Mouse (Mus musculus) hindbrain, embryonic 13.5 days (tissue): Measurements from ENCODE around the gene Arl2. TPM values are rescaled to one million over a fixed set of nuclear protein-coding genes. Genes with fewer than 3 reads are reported as not detected.

ENCODE experiments used
- ATAC-seq: fragments of 200-750 bp; cut with Nextera tagmentation; 2 replicates; pipeline ENCODE4 v1.8.0; 2017; ENCODE audit warnings: moderate TSS enrichment; ENCODE audit not compliant: low FRiP score
- H3K27ac ChIP-seq: fragments of 300-500 bp; sonication (generic); 2 replicates; pipeline ENCODE4 v1.5.1; 2015; ENCODE audit warnings: inconsistent platforms, mild to moderate bottlenecking, moderate library complexity
- H3K27me3 ChIP-seq: fragments of 300-500 bp; sonication (generic); 2 replicates; pipeline ENCODE4 v1.6.1; 2015; ENCODE audit warnings: mild to moderate bottlenecking, inconsistent platforms
- H3K36me3 ChIP-seq: fragments of 300-500 bp; sonication (generic); 2 replicates; pipeline ENCODE4 v1.6.1; 2015; ENCODE audit warnings: mild to moderate bottlenecking, inconsistent platforms
- H3K4me1 ChIP-seq: fragments of 300-500 bp; sonication (generic); replicated peaks from 2 replicates; pipeline ENCODE4 v1.6.1; 2015; ENCODE audit warnings: inconsistent platforms
- H3K4me2 ChIP-seq: fragments of 300-500 bp; sonication (generic); 2 replicates; pipeline ENCODE4 v1.6.1; 2015; ENCODE audit warnings: inconsistent platforms, mild to moderate bottlenecking, moderate library complexity
- H3K4me3 ChIP-seq: fragments of 300-500 bp; sonication (generic); 2 replicates; pipeline ENCODE4 v1.5.1; 2015; ENCODE audit warnings: mild to moderate bottlenecking, inconsistent platforms
- H3K9ac ChIP-seq: fragments of 300-500 bp; sonication (generic); 2 replicates; pipeline ENCODE4 v1.6.1; 2015; ENCODE audit warnings: mild to moderate bottlenecking, inconsistent platforms
- H3K9me3 ChIP-seq: fragments of 300-500 bp; sonication (generic); 2 replicates; pipeline ENCODE4 v1.6.1; 2016; ENCODE audit warnings: inconsistent platforms
- WGBS: fragments of 180-500 bp; shearing (Covaris S2); methylation state at CpG from one replicate; pipeline ENCODE4 v1.1.7; 2015; 5-methylcytosine and 5-hydroxymethylcytosine counted together
- polyA plus RNA-seq: library from polyadenylated mRNA; unstranded; fragments of >200 nt; fragmentation: Nextera tagmentation; extraction: Ambion mirVana; gene quantifications from 2 replicates; pipeline ENCODE4 v1.2.1, GENCODE M21; 2015

The Arl2 gene
- polyA plus RNA-seq = 128 and 133 TPM in 2 replicates

- under 1% methylated on average over 15 of the region's 15 CpGs for WGBS
- peak; percentile 81 for ATAC-seq
- Histone ChIP-seq H3K4me2 (peak within 1 kb of the TSS; percentile 75), H3K9ac (peak within 1 kb of the TSS; percentile 90), H3K4me3 (peak within 1 kb of the TSS; percentile 61), H3K27ac (peak within 1 kb of the TSS; percentile 99), H3K36me3 (peaks cover 20% of the 10 kb centered on the region), H3K9me3 (no peaks in the 10 kb centered on the region), H3K27me3 (no peaks in the 10 kb centered on the region), H3K4me1 (peaks cover 24% of the 10 kb centered on the region)
These were observed at the start of gene Arl2 for GRCm38 (mm10) chr19:6141394-6141749. TSS of gene Arl2 (minus strand) at chr19:6141548.

GRCm38 (mm10) chr19:6184131-6184530, 42.8 kb upstream of the Arl2 start, which contains the start of gene Majin:
TSS of gene Majin (plus strand) at chr19:6184388.
- Histone ChIP-seq H3K27ac (no peak within 1 kb of the TSS), H3K4me1 (peaks cover 5% of the 10 kb centered on the region; the same call in 1 of the 2 replicates), H3K9ac (no peak within 1 kb of the TSS), H3K4me2 (no peak within 1 kb of the TSS), H3K4me3 (no peak within 1 kb of the TSS), H3K9me3 (no peaks in the 10 kb centered on the region), H3K36me3 (no peaks in the 10 kb centered on the region), H3K27me3 (no peaks in the 10 kb centered on the region)
- 88% methylated on average over 23 of the region's 23 CpGs for WGBS
- no peak for ATAC-seq

GRCm38 (mm10) chr19:6182534-6182933, 41.2 kb upstream of the Arl2 start:
- peaks cover 5% of the 10 kb centered on the region; the same call in 1 of the 2 replicates for H3K4me1 ChIP-seq
- no peak overlapping the region for H3K4me2 ChIP-seq
- no peak overlapping the region for H3K4me3 ChIP-seq
- H3K36me3 ChIP-seq = no peaks in the 10 kb centered on the region
- 42% methylated on average over 3 of the region's 3 CpGs for WGBS
- H3K27me3 ChIP-seq = no peaks in the 10 kb centered on the region
- H3K9ac ChIP-seq = no peak overlapping the region
- H3K9me3 ChIP-seq = no peaks in the 10 kb centered on the region
- no peak overlapping the region for H3K27ac ChIP-seq
- ATAC-seq = no peak

GRCm38 (mm10) chr19:6181629-6182028, 40.3 kb upstream of the Arl2 start:
- no peak for ATAC-seq
- Histone ChIP-seq H3K4me2 (no peak overlapping the region), H3K4me3 (no peak overlapping the region), H3K27ac (no peak overlapping the region), H3K4me1 (peaks cover 5% of the 10 kb centered on the region; the same call in 1 of the 2 replicates), H3K27me3 (no peaks in the 10 kb centered on the region), H3K9ac (no peak overlapping the region), H3K36me3 (no peaks in the 10 kb centered on the region), H3K9me3 (no peaks in the 10 kb centered on the region)
- WGBS = 25% methylated on average over 5 of the region's 5 CpGs

GRCm38 (mm10) chr19:6178775-6179174, 37.4 kb upstream of the Arl2 start:
- no peaks in the 10 kb centered on the region for H3K27me3 ChIP-seq
- no peaks in the 10 kb centered on the region for H3K36me3 ChIP-seq
- H3K4me1 ChIP-seq = peaks cover 5% of the 10 kb centered on the region; the same call in 1 of the 2 replicates
- 96% methylated on average over 6 of the region's 6 CpGs for WGBS
- H3K27ac ChIP-seq = no peak overlapping the region
- no peak overlapping the region for H3K4me3 ChIP-seq
- ATAC-seq = no peak
- H3K9me3 ChIP-seq = no peaks in the 10 kb centered on the region
- H3K4me2 ChIP-seq = no peak overlapping the region
- H3K9ac ChIP-seq = no peak overlapping the region

- H3K36me3 ChIP-seq = no peaks in the 10 kb centered on the region
These were observed 33.4 kb upstream of the Arl2 start for GRCm38 (mm10) chr19:6174771-6175170.

GRCm38 (mm10) chr19:6171215-6171614, 29.9 kb upstream of the Arl2 start:
- Histone ChIP-seq H3K4me2 (no peak overlapping the region), H3K36me3 (no peaks in the 10 kb centered on the region), H3K4me1 (no peaks in the 10 kb centered on the region), H3K9me3 (no peaks in the 10 kb centered on the region), H3K4me3 (no peak overlapping the region), H3K27ac (no peak overlapping the region), H3K27me3 (no peaks in the 10 kb centered on the region), H3K9ac (no peak overlapping the region)
- 85% methylated on average over 8 of the region's 8 CpGs for WGBS
- no peak for ATAC-seq

More at GRCm38 (mm10) chr19:6174771-6175170, 33.4 kb upstream of the Arl2 start:
- no peak overlapping the region for H3K4me2 ChIP-seq
- no peaks in the 10 kb centered on the region for H3K9me3 ChIP-seq
- H3K4me1 ChIP-seq = no peaks in the 10 kb centered on the region
- no peak overlapping the region for H3K4me3 ChIP-seq
- H3K9ac ChIP-seq = no peak overlapping the region
- H3K27ac ChIP-seq = no peak overlapping the region
- H3K27me3 ChIP-seq = no peaks in the 10 kb centered on the region
- ATAC-seq = no peak
- 44% methylated on average over 5 of the region's 5 CpGs for WGBS

- Histone ChIP-seq H3K4me2 (no peak overlapping the region), H3K9ac (no peak overlapping the region), H3K27me3 (no peaks in the 10 kb centered on the region), H3K27ac (no peak overlapping the region), H3K4me3 (no peak overlapping the region), H3K36me3 (no peaks in the 10 kb centered on the region), H3K9me3 (no peaks in the 10 kb centered on the region), H3K4me1 (no peaks in the 10 kb centered on the region)
- ATAC-seq = no peak
- whole genome bisulfite sequencing = 84% methylated on average over 4 of the region's 4 CpGs
These were observed 25.4 kb upstream of the Arl2 start for GRCm38 (mm10) chr19:6166750-6167149.

GRCm38 (mm10) chr19:6163872-6164547, 22.7 kb upstream of the Arl2 start:
- Histone ChIP-seq H3K9ac (no peak overlapping the region), H3K4me1 (no peaks in the 10 kb centered on the region), H3K4me3 (no peak overlapping the region), H3K4me2 (no peak overlapping the region), H3K36me3 (no peaks in the 10 kb centered on the region), H3K27ac (no peak overlapping the region), H3K9me3 (no peaks in the 10 kb centered on the region), H3K27me3 (no peaks in the 10 kb centered on the region)
- ATAC-seq = no peak
- WGBS = 76% methylated on average over 10 of the region's 10 CpGs

- 80% methylated on average over 6 of the region's 6 CpGs for WGBS
- Histone ChIP-seq H3K4me1 (no peaks in the 10 kb centered on the region), H3K36me3 (no peaks in the 10 kb centered on the region)
These were observed 15.9 kb upstream of the Arl2 start for GRCm38 (mm10) chr19:6157220-6157619.

GRCm38 (mm10) chr19:6156372-6156771, 15.0 kb upstream of the Arl2 start:
- Histone ChIP-seq H3K9me3 (no peaks in the 10 kb centered on the region), H3K4me3 (no peak overlapping the region), H3K4me1 (no peaks in the 10 kb centered on the region), H3K27ac (no peak overlapping the region), H3K36me3 (no peaks in the 10 kb centered on the region), H3K9ac (no peak overlapping the region), H3K4me2 (no peak overlapping the region), H3K27me3 (no peaks in the 10 kb centered on the region)
- WGBS = 62% methylated on average over 8 of the region's 8 CpGs
- ATAC-seq = no peak

More at GRCm38 (mm10) chr19:6157220-6157619, 15.9 kb upstream of the Arl2 start:
- no peak for ATAC-seq
- H3K4me3 ChIP-seq = no peak overlapping the region
- no peak overlapping the region for H3K9ac ChIP-seq
- H3K4me2 ChIP-seq = no peak overlapping the region
- no peak overlapping the region for H3K27ac ChIP-seq
- H3K9me3 ChIP-seq = no peaks in the 10 kb centered on the region
- no peaks in the 10 kb centered on the region for H3K27me3 ChIP-seq

- H3K4me3 ChIP-seq = no peak overlapping the region
- no peaks in the 10 kb centered on the region for H3K36me3 ChIP-seq
- H3K4me2 ChIP-seq = no peak overlapping the region
- 89% methylated on average over 9 of the region's 9 CpGs for WGBS
- no peaks in the 10 kb centered on the region for H3K9me3 ChIP-seq
- no peaks in the 10 kb centered on the region for H3K4me1 ChIP-seq
- ATAC-seq = no peak
- H3K27ac ChIP-seq = no peak overlapping the region
- H3K27me3 ChIP-seq = no peaks in the 10 kb centered on the region
- no peak overlapping the region for H3K9ac ChIP-seq
These were observed 13.8 kb upstream of the Arl2 start for GRCm38 (mm10) chr19:6155174-6155573.

GRCm38 (mm10) chr19:6144842-6145241, 3.5 kb upstream of the Arl2 start:
- ATAC-seq = no peak
- H3K4me1 ChIP-seq = peaks cover 10% of the 10 kb centered on the region
- H3K27me3 ChIP-seq = no peaks in the 10 kb centered on the region
- H3K9ac ChIP-seq = no peak overlapping the region
- WGBS = 79% methylated on average over 5 of the region's 5 CpGs
- no peaks in the 10 kb centered on the region for H3K36me3 ChIP-seq
- no peak overlapping the region for H3K27ac ChIP-seq
- no peak overlapping the region for H3K4me3 ChIP-seq
- no peak overlapping the region for H3K4me2 ChIP-seq
- no peaks in the 10 kb centered on the region for H3K9me3 ChIP-seq
